Mouse (Mus musculus): ENCODE results near the gene Snf8.

Gene Snf8

DNA sequence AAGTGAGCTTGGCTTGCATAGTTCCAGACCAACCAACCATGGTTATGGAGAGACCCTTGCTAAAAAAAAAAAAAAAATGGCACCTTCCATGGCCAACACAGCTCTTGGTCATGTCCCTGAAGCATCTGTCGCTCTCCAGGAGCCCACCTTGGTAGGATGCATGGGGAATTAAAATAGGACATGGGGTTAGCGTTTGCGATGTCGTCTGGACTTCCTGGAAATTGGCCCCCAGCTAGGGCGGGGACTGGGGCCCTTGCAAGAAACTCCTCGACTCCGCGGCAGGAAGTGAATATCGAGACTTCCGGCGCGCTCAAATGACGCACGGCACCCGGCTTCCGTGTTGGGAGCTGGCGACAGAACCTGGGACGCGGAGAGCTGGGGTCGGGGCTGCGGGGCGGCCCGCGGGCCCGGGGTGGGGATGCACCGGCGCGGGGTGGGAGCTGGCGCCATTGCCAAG, at the start of gene Snf8:
Snf8 (plus strand) TSS at position 290 of the 457 bp plus-strand sequence.
- DNase-seq (ENCODE audit: low spot score in 2 of 2) = peak; percentile 95

DNA sequence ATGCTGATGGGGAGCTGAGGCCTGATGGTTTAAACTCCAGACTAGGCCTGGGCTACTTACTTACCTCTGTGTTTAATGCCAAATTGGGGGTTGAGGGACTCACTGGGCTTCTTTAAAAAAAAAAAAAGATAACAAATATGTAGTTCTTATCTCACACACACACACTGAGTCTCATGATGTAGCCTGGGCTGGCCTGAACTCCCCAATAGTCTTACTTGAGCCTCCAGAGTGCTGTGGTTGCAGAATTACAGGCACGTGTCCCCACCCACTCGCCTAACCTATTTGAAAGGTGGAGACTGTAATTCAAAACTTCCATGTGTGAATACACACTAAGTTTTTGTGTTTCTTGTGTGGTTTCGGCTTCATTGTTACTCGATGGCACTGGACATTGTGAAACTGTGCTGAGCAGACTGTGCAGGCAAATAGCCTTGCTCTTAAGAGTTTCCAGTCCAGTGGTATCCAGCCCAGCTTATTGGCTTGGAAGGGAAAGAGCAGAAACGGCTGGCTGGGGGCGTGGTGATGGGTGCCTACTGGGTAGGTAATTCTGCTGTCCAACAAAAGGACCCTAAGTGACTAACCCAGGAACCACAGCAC, 46.7 kb upstream of the Snf8 start:
- no peak for DNase-seq (ENCODE audit: low spot score in 2 of 2)

- no peak for DNase-seq (ENCODE audit: low spot score in 2 of 2)
Observed at GRCm38 (mm10) chr11:95988533-95988932, 46.2 kb upstream of the Snf8 start.

GRCm38 (mm10) chr11:95989864-95990263, 44.8 kb upstream of the Snf8 start:
- DNase-seq (ENCODE audit: low spot score in 2 of 2) = no peak

DNA sequence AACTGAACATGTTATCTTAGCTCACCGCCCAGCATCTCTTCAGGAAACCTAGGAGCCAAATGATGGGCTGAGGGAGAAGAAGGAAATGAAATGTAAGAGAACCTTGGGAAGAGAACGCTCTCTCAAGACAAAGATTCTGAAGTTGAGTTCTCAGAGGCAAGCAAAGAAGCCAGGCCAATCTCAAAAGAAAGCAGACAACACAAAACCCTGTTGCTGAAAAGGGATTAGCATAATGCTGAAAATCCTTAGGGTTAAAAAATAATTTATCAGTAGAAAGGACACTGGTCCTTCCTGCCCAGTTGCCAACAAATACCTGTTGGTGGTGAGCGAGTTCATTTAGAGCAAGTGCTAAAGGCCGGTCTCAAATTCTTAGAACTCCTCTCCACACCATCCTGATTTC, 44.3 kb upstream of the Snf8 start:
- no peak for DNase-seq (ENCODE audit: low spot score in 2 of 2)

GRCm38 (mm10) chr11:95990886-95991708, 43.6 kb upstream of the Snf8 start:
- no peak for DNase-seq (ENCODE audit: low spot score in 2 of 2)

DNA sequence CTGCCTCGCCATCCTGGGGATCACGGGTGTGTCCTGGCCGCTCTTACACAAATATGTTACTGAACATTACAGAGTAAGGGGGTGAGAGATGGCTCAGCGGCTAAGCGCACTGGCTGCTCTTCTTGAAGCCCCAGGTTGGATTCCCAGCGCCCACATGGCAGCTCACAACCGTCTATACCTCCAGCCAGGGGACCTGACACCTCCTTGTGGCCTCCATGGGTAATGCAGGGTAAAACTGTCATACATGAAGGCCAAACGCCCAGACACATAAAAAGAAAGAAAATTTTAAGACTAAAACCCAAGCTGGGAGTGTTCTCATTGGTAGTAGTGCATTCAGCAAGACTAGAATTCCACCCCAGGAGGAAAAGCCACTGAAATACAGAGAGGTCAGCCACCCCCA, 40.5 kb upstream of the Snf8 start:
- DNase-seq (ENCODE audit: low spot score in 2 of 2) = no peak

- DNase-seq (ENCODE audit: low spot score in 2 of 2) = no peak
Observed at GRCm38 (mm10) chr11:96003100-96003900, 31.4 kb upstream of the Snf8 start.

- no peak for DNase-seq (ENCODE audit: low spot score in 2 of 2)
Observed at GRCm38 (mm10) chr11:96003969-96004792, 30.5 kb upstream of the Snf8 start.

- DNase-seq (ENCODE audit: low spot score in 2 of 2) = no peak
Observed at GRCm38 (mm10) chr11:96004793-96005402, 29.8 kb upstream of the Snf8 start.

DNA sequence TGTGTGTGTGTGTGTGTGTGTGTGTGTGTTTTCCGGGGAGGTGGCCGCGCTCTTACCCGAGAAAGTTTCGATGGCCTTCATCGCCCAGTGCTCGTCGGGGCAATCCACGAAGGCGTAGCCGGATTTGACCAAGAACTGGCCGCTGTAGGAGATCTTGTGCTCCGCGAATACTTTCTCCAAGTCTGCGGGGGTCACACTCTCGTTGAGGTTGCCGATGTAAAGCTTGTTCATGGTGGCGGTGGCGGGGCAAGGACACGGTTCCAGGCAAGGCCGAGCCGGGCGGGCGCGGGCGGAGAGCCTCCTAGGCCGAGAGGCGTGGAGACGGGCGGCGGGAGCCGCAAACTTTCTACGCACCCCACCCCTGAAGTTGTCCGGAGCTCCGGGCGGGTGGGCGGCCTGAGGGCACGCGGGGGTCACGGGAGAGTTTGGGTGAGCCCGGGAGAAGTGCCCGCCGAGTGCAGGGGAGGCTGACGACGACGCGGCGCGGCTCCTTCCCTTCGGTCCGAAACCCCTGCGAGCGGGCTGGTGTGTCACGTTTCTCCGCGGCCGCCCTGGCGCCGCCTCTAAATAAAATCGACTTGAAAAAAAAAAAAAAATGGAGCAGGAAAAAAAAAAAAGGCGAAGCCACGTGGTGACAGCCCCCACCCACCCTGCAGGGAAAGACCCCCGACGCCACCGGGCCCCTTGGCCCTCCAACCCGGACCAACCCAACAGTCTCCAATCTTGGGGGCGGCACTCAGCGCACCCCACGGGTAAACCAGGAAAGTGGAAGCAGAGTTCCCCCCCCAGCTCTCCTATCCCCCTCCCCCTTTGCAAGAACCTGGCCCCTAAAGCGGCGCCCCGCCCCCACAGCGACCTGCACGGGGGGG, 29.0 kb upstream of the Snf8 start, which contains the start of gene Igf2bp1:
Igf2bp1 (minus strand) TSS at position 538 of the 869 bp plus-strand sequence.
- no peak for DNase-seq (ENCODE audit: low spot score in 2 of 2)

DNA sequence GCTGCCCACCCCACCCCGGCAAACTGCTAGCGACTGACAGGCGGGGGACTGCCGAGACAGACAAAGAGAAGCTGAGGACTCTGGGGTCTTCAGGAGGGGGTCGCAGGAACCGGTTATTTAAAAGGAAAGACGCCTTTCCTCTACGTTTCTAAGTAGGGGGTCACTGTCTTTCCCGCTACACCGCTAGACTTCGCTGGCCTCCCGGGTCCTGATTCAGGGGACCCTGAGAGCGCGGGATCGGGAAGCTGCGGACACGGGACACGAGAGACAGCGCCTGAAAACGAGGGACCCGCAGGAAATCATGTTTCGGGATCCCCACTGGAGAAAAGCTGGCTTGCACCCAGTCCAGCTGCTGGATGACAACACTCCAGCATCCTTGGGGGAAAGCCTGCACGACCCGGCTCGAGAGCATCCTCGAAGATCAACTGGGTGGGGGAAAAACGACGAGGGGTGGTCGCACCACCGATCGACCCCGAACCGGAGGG, 28.3 kb upstream of the Snf8 start:
- no peak for DNase-seq (ENCODE audit: low spot score in 2 of 2)

- DNase-seq (ENCODE audit: low spot score in 2 of 2) = no peak
Observed at GRCm38 (mm10) chr11:96006852-96007515, 27.7 kb upstream of the Snf8 start.

GRCm38 (mm10) chr11:96007516-96008235, 27.0 kb upstream of the Snf8 start:
- DNase-seq (ENCODE audit: low spot score in 2 of 2) = no peak

DNA sequence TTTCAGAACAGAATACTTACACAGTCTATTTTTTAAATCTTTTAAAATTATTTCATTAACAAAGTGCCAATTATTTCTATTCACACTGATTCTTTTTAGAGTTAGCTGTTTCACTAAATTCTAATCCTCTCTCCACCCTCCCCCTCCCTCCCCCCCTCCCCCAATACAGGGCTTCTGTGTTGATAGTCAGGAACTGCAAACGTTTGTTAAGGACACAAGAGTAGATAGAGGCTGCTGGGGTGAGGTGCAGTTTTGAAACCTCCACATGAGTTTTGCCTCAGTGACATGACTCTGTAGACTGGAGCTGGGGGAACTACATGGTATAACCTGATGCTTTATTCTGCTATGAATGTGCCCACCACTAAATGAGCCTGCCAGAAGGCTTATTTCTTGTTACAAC, 25.9 kb upstream of the Snf8 start:
- no peak for DNase-seq (ENCODE audit: low spot score in 2 of 2)

DNA sequence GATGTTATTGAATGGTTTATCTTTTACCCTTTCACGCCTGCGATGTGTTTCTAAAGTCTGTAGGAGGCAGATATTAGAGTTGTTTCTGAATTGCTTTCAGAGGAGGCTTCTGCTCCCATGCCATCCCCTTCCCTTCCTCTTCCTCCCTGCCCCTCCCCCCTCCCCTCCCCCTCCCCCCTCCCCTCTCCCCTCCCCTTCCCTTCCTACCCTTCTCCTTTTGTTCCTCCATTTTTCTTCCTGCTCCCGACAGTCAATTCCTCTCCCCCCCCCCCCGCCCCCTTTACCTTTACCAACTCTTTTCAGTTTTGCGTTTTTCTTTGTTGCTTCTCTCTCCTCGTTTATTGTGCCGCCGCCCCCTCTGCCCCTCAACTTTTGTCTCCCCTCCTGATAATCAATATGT, 22.7 kb upstream of the Snf8 start:
- no peak for DNase-seq (ENCODE audit: low spot score in 2 of 2)

DNA sequence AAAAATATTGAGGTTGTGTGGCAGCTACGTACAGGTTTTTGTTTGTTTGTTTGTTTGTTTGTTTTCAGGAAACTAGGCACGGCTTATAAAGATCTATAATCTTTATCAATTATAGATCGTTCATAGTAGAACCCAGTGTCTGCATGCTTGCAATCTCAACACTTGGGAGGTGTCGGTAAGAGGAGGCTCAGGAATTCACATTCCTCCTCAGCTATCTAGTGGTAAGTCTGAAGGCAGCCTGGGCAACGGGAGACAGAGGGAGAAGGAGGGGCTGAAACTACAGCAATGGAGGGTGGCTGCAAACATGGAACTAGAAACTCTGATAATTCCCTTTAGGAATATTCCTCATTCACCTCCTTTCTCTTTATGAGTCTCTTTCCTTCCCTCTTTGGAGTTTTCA, 19.3 kb upstream of the Snf8 start:
- DNase-seq (ENCODE audit: low spot score in 2 of 2) = no peak

DNA sequence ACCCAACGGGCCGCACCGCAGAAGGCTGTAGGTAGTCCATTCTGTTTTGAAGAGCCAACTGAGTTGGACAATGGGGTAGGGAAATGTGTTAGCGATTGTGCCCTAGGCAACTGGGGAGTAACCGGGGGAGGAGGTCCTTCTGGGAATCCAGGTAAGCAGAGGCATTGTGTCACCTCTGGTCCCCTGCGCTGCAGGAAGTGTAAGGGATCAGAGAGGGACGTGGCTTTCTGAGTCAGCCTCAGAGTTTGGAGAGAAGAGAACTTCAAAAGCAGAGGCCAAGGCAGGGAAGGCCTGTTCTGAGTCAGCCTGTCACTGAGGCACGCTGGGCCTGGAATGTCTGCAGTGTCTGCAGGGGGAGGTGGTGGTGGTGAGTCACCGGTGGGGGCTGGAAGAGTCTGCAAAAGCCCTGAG, 16.7 kb upstream of the Snf8 start:
- DNase-seq (ENCODE audit: low spot score in 2 of 2) = peak in 1 of 2 experiments; percentile 34

GRCm38 (mm10) chr11:96020622-96021021, 14.1 kb upstream of the Snf8 start:
- DNase-seq (ENCODE audit: low spot score in 2 of 2) = no peak

All from frontal cortex, postnatal 36 days (tissue).